Mouse (Mus musculus) limb, embryonic 10.5 days (tissue): Measurements from ENCODE around the gene Naa30. TPM values are rescaled to one million over a fixed set of nuclear protein-coding genes. Genes with fewer than 3 reads are reported as not detected.
"Not testable (repeated sequence)": the region's sequence is repeated elsewhere in the genome, so short reads cannot be mapped to it uniquely, and the experiment has no call there.

Source experiments
- DNase-seq: peaks from one replicate; pipeline ENCODE4 v3.0.0-alpha.2; 2017; ENCODE audit warnings: low spot score
- H3K27ac ChIP-seq: fragments of 300-500 bp; sonication (generic); 2 replicates; pipeline ENCODE4 v1.5.1; 2016; ENCODE audit warnings: mild to moderate bottlenecking
- H3K27me3 ChIP-seq: fragments of 300-500 bp; sonication (generic); 2 replicates; pipeline ENCODE4 v1.6.1; 2016; ENCODE audit warnings: low read depth, mild to moderate bottlenecking; ENCODE audit not compliant: poor library complexity, severe bottlenecking
- H3K36me3 ChIP-seq: fragments of 300-500 bp; sonication (generic); 2 replicates; pipeline ENCODE4 v1.6.1; 2016; ENCODE audit warnings: mild to moderate bottlenecking, moderate library complexity
- H3K4me1 ChIP-seq: fragments of 300-500 bp; sonication (generic); 2 replicates; pipeline ENCODE4 v1.6.1; 2016
- H3K4me3 ChIP-seq: fragments of 300-500 bp; sonication (generic); 2 replicates; pipeline ENCODE4 v1.5.1; 2016; ENCODE audit warnings: mild to moderate bottlenecking, moderate library complexity
- H3K9me3 ChIP-seq: fragments of 300-500 bp; sonication (generic); replicated peaks from 2 replicates; pipeline ENCODE4 v1.6.1; 2016; ENCODE audit warnings: mild to moderate bottlenecking
- WGBS: fragments of 180-500 bp; shearing (Covaris S2); methylation state at CpG from one replicate; pipeline ENCODE4 v1.1.7; 2016; 5-methylcytosine and 5-hydroxymethylcytosine counted together
- polyA plus RNA-seq: library from polyadenylated mRNA; unstranded; fragments of >200 nt; fragmentation: Nextera tagmentation; extraction: Ambion mirVana; gene quantifications from 2 replicates; pipeline ENCODE4 v1.2.1, GENCODE M21; 2016

Gene Naa30
- polyA plus RNA-seq, 1 experiment from 2014 or later: 10.7 TPM

DNA sequence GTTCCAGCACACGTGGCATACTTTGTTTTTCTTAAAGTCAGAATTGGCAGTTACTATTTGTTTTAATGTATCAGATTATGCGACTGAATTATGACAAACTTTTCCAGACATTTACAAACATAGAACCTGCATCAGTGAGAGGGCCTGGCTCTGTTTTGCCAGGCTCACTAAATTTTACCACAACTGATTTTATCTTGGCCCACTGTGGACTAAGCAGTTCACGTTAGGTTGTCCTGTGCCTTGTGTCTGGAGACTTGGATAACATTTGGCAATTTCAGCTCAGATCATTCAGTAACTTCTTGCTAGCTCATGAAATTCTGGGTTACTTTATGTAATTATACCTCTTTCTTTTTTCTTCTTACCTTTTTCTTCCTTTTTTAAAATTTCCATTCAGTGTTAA is 7.7 kb downstream of the Naa30 start:
- Histone ChIP-seq H3K27me3 (no peaks in the 10 kb centered on the region), H3K27ac (no peak overlapping the region), H3K36me3 (peaks cover 61% of the 10 kb centered on the region), H3K4me3 (no peak overlapping the region), H3K4me1 (no peaks in the 10 kb centered on the region), H3K9me3 (no peaks in the 10 kb centered on the region)
- no peak for DNase-seq
- WGBS: 87% methylated on average over 3 of the region's 3 CpGs

- no peak for DNase-seq
- 95% methylated on average over 2 of the region's 2 CpGs for WGBS
- H3K27ac ChIP-seq: no peak overlapping the region
- no peak overlapping the region for H3K4me3 ChIP-seq
- H3K4me1 ChIP-seq: no peaks in the 10 kb centered on the region
- H3K36me3 ChIP-seq: peaks cover 92% of the 10 kb centered on the region
- H3K9me3 ChIP-seq: no peaks in the 10 kb centered on the region
- no peaks in the 10 kb centered on the region for H3K27me3 ChIP-seq
Measured at GRCm38 (mm10) chr14:49186270-49186669, 14.2 kb downstream of the Naa30 start.

DNA sequence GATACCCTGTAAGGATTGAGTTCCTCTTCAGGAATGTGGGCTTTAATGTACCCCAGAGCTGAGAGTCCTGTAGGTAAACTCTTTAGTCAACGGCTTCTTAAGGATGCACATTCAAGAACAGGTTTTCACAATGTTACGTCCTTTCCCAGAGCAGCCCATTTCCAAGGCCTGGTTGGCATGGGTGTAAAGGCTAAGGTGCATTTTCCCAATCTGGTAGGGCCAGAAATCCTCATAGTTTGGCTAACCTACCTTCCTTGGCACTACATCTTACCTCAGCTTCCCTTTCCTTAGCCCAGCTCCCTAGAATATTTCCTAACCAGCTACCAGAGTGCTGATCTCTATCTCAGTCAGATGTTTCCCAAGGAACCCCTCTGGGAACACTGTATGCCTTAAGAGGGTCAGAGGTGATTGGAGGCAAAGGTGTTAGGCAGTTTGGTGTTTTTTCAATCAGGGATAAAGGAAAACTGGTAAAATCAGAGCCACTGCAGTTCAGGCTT is 25.1 kb downstream of the Naa30 start:
- no peak for DNase-seq
- H3K4me1 ChIP-seq: no peaks in the 10 kb centered on the region
- H3K27me3 ChIP-seq: no peaks in the 10 kb centered on the region
- no peaks in the 10 kb centered on the region; the same call in 1 of the 2 replicates for H3K36me3 ChIP-seq
- WGBS: 85% methylated on average over 2 of the region's 2 CpGs
- no peaks in the 10 kb centered on the region for H3K9me3 ChIP-seq
- H3K4me3 ChIP-seq: no peak overlapping the region
- H3K27ac ChIP-seq: no peak overlapping the region

DNA sequence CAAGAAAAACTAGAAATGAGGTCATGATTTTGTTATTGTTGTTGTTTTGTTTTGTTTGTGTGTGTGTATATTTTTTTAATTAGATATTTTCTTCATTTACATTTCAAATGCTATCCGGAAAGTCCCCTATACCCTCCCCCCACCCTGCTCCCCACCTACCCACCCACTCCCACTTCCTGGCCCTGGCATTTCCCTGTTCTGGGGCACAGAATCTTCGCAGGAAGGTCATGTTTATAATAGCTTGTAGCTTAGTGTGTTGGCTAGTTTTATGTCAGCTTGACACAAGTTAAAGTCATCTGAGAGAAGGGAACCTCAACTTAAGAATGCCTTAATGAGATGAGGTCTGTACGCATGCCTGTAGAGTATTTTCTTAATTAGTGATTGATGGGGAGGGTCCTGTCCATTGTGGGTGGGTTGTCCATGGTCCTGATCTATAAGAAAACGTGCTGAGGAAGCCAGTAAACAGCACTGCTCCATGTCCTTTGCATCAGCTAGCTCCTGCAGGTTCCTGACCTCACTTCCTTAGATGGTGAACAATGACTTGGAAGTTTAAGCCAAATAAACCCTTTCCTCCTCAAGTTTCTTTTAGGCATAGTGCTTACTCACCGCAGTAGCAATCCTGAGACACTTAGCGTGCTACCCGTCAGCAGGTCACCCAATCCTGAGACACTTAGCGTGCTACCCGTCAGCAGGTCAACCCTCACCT is 29.2 kb downstream of the Naa30 start:
- Histone ChIP-seq H3K9me3 (no peaks in the 10 kb centered on the region), H3K27me3 (no peaks in the 10 kb centered on the region), H3K27ac (no peak overlapping the region), H3K36me3 (no peaks in the 10 kb centered on the region), H3K4me1 (no peaks in the 10 kb centered on the region), H3K4me3 (no peak overlapping the region)
- no peak for DNase-seq
- 74% methylated on average over 9 of the region's 9 CpGs for WGBS

- H3K4me1 ChIP-seq, H3K36me3 ChIP-seq, DNase-seq, H3K27me3 ChIP-seq, H3K4me3 ChIP-seq, H3K9me3 ChIP-seq, H3K27ac ChIP-seq: not testable (repeated sequence)
- WGBS: 85% methylated on average over 3 of the region's 3 CpGs
Measured at GRCm38 (mm10) chr14:49210215-49210614, 38.2 kb downstream of the Naa30 start.

DNA sequence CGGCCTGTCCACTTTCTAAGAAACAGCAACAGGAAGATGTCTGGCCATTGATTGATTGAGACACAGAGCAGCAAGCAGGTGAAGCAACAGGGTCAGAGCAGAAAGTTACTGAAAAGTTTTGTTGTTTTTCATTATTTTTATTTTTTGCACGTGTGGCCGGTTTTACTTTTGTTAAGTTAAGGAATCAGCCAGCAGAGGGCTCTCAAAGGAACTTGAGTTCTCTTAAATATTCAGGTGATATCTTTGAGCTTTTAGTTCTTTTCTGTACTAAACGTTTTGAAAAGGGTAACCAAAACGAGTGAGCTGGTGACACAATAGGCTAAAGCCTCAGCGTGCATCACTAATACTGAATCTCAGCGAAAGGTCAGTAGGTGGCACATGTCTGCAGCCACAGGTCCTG is 46.7 kb downstream of the Naa30 start:
- WGBS: 76% methylated on average over 7 of the region's 7 CpGs
- no peak for DNase-seq

GRCm38 (mm10) chr14:49219466-49220022 is 47.5 kb downstream of the Naa30 start:
- not testable (repeated sequence) for DNase-seq, H3K4me1 ChIP-seq, H3K36me3 ChIP-seq, H3K9me3 ChIP-seq, H3K4me3 ChIP-seq, H3K27ac ChIP-seq, H3K27me3 ChIP-seq
- WGBS: 90% methylated on average over 4 of the region's 4 CpGs

More for the DNA sequence above, 46.7 kb downstream of the Naa30 start:
- Histone ChIP-seq H3K27ac (no peak overlapping the region), H3K27me3 (no peaks in the 10 kb centered on the region), H3K9me3 (no peaks in the 10 kb centered on the region), H3K36me3 (no peaks in the 10 kb centered on the region), H3K4me3 (no peak overlapping the region), H3K4me1 (no peaks in the 10 kb centered on the region)

DNA sequence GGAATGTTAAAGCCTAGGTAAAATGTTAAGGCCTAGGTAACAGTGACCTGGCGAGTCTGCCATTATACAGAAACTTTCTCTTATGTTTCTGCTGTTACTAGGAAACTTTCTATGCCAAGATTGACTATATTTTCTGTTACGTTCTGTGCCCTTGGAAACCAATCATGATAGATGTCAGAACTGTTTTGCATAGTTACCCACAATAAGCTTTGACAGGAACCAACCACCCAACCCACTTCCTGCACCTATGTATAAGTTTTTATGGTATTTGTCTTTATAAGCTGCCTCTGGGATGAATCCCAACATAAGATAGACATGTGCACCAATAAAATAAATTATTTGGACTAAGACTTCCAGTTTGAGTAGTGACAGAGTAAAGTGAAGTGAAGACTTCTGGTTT is 49.7 kb downstream of the Naa30 start:
- Histone ChIP-seq H3K27ac (no peak overlapping the region), H3K4me3 (no peak overlapping the region), H3K9me3 (no peaks in the 10 kb centered on the region), H3K36me3 (no peaks in the 10 kb centered on the region), H3K4me1 (no peaks in the 10 kb centered on the region), H3K27me3 (no peaks in the 10 kb centered on the region)
- WGBS: 94% methylated on average over 2 of the region's 2 CpGs
- no peak for DNase-seq

GRCm38 (mm10) chr14:49226471-49226870 is 54.4 kb downstream of the Naa30 start:
- Histone ChIP-seq H3K27me3 (no peaks in the 10 kb centered on the region), H3K27ac (no peak overlapping the region), H3K9me3 (no peaks in the 10 kb centered on the region), H3K4me3 (no peak overlapping the region), H3K4me1 (no peaks in the 10 kb centered on the region), H3K36me3 (no peaks in the 10 kb centered on the region)
- no peak for DNase-seq
- 87% methylated on average over 7 of the region's 7 CpGs for WGBS

- H3K9me3 ChIP-seq: no peaks in the 10 kb centered on the region
- no peaks in the 10 kb centered on the region for H3K4me1 ChIP-seq
- H3K27me3 ChIP-seq: no peaks in the 10 kb centered on the region
- H3K4me3 ChIP-seq: no peak overlapping the region
- WGBS: 96% methylated on average over 11 of the region's 11 CpGs
- no peak for DNase-seq
- H3K27ac ChIP-seq: no peak overlapping the region
- no peaks in the 10 kb centered on the region for H3K36me3 ChIP-seq
Measured at GRCm38 (mm10) chr14:49226986-49227385, 55.0 kb downstream of the Naa30 start.

DNA sequence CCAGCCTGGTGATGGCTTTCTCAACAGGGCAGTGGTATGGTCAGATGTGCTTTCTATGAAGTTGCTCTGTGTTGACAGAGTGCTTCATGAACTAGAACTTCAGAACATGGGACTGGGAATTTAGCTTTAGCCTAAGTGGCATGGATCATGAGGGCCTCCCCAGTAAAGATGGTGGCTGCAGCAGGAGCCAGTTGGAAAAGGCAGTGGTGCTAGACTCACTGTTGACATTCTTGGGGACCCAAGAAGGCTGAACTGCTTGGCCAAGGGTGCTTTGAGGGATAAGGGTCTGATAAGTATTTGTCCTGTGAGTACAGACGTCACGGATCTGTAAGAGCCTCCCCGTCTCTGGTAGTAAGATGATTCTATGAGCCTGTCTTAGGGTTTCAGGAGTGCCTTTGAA is 59.8 kb downstream of the Naa30 start:
- DNase-seq: no peak
- no peaks in the 10 kb centered on the region for H3K4me1 ChIP-seq
- 86% methylated on average over 3 of the region's 3 CpGs for WGBS

DNA sequence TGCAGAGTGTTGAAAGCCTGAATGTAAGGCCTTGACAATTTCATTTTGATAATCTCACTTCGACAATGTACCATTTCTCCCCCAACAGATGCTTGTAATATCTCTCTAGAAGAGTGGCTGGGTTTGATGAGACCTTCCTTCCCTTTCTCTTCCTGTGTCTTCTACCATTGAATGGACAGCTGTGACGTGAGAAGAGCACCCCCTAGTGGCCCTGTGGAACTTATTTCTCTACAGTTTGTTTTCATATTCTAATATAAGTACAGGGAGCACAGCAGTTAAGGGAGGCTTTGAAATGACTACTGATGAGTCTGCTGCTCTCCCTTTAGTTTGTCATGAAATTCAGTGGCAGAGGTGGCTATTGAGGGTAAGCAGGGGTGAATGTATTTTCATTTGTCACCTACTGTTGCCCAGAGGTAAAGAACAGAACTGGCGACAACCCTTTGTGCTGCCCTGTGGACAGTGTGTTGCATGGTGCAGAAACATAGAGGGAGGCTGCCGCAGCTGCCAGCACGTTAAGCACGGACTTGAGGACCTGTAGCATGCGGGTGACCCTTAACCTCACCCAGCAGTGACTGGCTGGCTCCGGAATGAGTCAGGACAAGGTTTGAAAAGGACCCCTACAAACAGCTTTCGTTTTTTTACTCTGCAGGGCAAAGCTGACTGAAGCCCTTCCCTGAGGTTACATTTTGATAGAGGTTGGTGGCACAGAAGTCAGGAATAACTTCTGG is 62.9 kb downstream of the Naa30 start:
- H3K4me3 ChIP-seq: no peak overlapping the region
- no peak overlapping the region for H3K27ac ChIP-seq
- H3K27me3 ChIP-seq: no peaks in the 10 kb centered on the region
- DNase-seq: peak; percentile 55
- H3K36me3 ChIP-seq: no peaks in the 10 kb centered on the region
- no peaks in the 10 kb centered on the region for H3K4me1 ChIP-seq
- 58% methylated on average over 9 of the region's 9 CpGs for WGBS
- H3K9me3 ChIP-seq: no peaks in the 10 kb centered on the region

More for the DNA sequence above, 59.8 kb downstream of the Naa30 start:
- H3K9me3 ChIP-seq: no peaks in the 10 kb centered on the region
- H3K27ac ChIP-seq: no peak overlapping the region
- H3K36me3 ChIP-seq: no peaks in the 10 kb centered on the region
- no peak overlapping the region for H3K4me3 ChIP-seq
- no peaks in the 10 kb centered on the region for H3K27me3 ChIP-seq

DNA sequence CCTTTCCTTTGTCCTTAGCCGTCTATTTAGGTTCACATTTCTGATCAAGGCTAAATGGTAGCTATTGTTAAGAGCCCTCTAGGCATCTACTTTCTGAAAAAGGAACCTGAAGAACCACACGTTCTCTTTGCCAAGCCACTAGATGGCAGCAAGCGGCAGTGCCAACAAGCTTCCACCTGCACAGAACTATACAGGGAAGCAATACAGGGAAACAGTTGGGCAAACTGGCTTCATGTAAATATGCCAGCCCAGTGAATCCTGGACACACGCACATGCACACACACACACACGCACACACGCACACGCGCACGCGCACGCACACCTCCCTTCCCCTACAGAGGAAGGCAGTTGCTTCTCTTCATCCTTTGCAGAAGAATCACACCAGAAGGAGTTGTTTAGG is 66.2 kb downstream of the Naa30 start:
- Histone ChIP-seq H3K9me3 (no peaks in the 10 kb centered on the region), H3K27me3 (no peaks in the 10 kb centered on the region), H3K36me3 (no peaks in the 10 kb centered on the region), H3K27ac (no peak overlapping the region), H3K4me3 (no peak overlapping the region), H3K4me1 (no peaks in the 10 kb centered on the region)
- DNase-seq: peak; percentile 61
- 41% methylated on average over 11 of the region's 11 CpGs for WGBS
